Mouse (Mus musculus) testis, adult 2 months (tissue): ENCODE measurements around the gene Qk.

Experiments
- CTCF ChIP-seq: fragments of 200-500 bp; IDR thresholded peaks from 2 replicates; pipeline ENCODE4 v1.5.1; 2012; ENCODE audit warnings: low read depth, mild to moderate bottlenecking, inconsistent platforms, low read length, moderate library complexity; ENCODE audit not compliant: control insufficient read depth, insufficient read depth, insufficient replicate concordance
- POLR2A ChIP-seq: fragments of 200-500 bp; IDR thresholded peaks from 2 replicates; pipeline ENCODE4 v1.6.1; 2012; ENCODE audit warnings: low read depth, mild to moderate bottlenecking, inconsistent platforms, low read length, moderate library complexity; ENCODE audit not compliant: control insufficient read depth

DNA sequence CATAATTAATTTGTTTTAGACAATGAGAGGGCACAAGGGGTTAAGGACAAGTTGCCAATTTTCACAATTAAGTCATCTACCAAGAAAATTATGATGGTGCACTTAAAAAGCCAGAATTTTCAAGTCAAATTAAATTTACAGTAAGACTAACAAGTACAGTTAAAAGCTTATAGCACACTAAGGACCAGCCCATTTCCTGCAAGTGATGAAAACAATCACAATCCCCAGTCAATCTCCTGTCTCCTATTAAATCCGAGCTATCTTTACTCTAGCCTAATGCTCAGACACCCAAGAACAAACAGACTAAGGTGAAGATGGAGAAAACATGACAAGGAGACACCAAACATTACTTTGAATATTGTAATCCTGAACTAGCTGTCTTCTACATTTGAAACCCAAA lies 3.2 kb downstream of the Qk start:
- TF ChIP-seq POLR2A, result no peak
- TF ChIP-seq CTCF, result no peak
